Mouse (Mus musculus) ES-Bruce4 (cell line): ENCODE measurements around the gene Foxk1.

Experiments
- CTCF ChIP-seq: IDR thresholded peaks from one replicate; pipeline ENCODE4 v1.8.1; 2011; ENCODE audit warnings: low read depth, low read length
- EP300 ChIP-seq: IDR thresholded peaks from 2 replicates; pipeline ENCODE4 v1.6.1; 2011; ENCODE audit warnings: low read depth, low read length; ENCODE audit not compliant: insufficient read depth
- POLR2A ChIP-seq: IDR thresholded peaks from one replicate; pipeline ENCODE4 v1.8.1; 2011; ENCODE audit warnings: low read length; ENCODE audit not compliant: insufficient read depth

GRCm38 (mm10) chr5:142404307-142404706 is 3.0 kb downstream of the Foxk1 start:
- TF ChIP-seq EP300 (no peak), CTCF (no peak), POLR2A (no peak)
